Mouse (Mus musculus) olfactory bulb, adult 2 months (tissue): Measurements from ENCODE around the gene Ccm2.

ENCODE experiments used
- CTCF ChIP-seq: fragments of 200-500 bp; IDR thresholded peaks from 2 replicates; pipeline ENCODE4 v1.5.1; 2012; ENCODE audit warnings: low read depth, mild to moderate bottlenecking, low read length, moderate library complexity; ENCODE audit not compliant: insufficient read depth
- POLR2A ChIP-seq: fragments of 200-500 bp; IDR thresholded peaks from 2 replicates; pipeline ENCODE4 v1.6.1; 2012; ENCODE audit warnings: mild to moderate bottlenecking, low read depth, low read length, moderate library complexity; ENCODE audit not compliant: insufficient read depth

DNA sequence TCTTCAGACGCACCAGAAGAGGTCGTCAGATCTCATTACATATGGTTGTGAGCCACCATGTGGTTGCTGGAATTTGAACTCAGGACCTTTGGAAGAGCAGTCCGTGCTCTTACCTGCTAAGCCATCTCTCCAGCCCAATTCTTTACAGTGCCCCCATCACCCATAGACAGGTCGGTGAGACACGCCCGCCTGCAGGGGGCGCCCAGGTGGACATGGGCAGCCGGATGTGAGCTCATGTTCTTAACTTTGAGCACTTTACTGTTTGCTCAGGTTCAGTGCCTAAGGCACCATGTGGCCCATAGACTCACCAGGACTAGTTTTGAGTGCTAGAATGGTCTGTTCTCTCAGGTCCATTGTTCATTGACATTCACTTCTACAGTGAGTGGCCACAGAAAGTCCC, 89.5 kb downstream of the Ccm2 start:
- TF ChIP-seq POLR2A (no peak), CTCF (no peak)
